Mouse (Mus musculus): ENCODE data around the gene Nfib. TPM values are rescaled to one million over a fixed set of nuclear protein-coding genes. Genes with fewer than 3 reads are reported as not detected.

Gene Nfib
- 38.8 and 39.8 TPM in 2 replicates for polyA plus RNA-seq (2016; fragmentation: Nextera tagmentation; extraction: Ambion mirVana)

- peak within 1 kb of the TSS; percentile 37 for H3K4me2 ChIP-seq (replicated peaks)
These were observed at the start of gene Nfib for GRCm38 (mm10) chr4:82704841-82705794. TSS of gene Nfib (minus strand) at chr4:82705750.

GRCm38 (mm10) chr4:82735764-82736163, 30.2 kb upstream of the Nfib start:
- Histone ChIP-seq H3K9me3 (no peaks in the 10 kb centered on the region), H3K4me2 (replicated peaks) (no peak overlapping the region), H3K9ac (replicated peaks) (no peak overlapping the region), H3K4me1 (no peaks in the 10 kb centered on the region), H3K27me3 (no peaks in the 10 kb centered on the region), H3K4me3 (no peak overlapping the region), H3K27ac (replicated peaks) (no peak overlapping the region), H3K36me3 (no peaks in the 10 kb centered on the region)
- ATAC-seq (ENCODE audit: low FRiP score, low read depth), result no peak
- WGBS, result 77% methylated on average over 5 of the region's 5 CpGs

More at GRCm38 (mm10) chr4:82704841-82705794, at the start of gene Nfib:
- H3K9me3 ChIP-seq, result no peaks in the 10 kb centered on the region
- peaks cover 34% of the 10 kb centered on the region for H3K4me1 ChIP-seq
- H3K9ac ChIP-seq (replicated peaks), result peak within 1 kb of the TSS; percentile 25; the same call in 1 of the 2 replicates
- WGBS, result 39% methylated on average over 23 of the region's 23 CpGs
- peak; percentile 90 for ATAC-seq (ENCODE audit: low FRiP score, low read depth)
- H3K27ac ChIP-seq (replicated peaks), result peak within 1 kb of the TSS; percentile 60
- no peaks in the 10 kb centered on the region for H3K36me3 ChIP-seq
- peak within 1 kb of the TSS; percentile 10; the same call in 1 of the 2 replicates for H3K4me3 ChIP-seq
- H3K27me3 ChIP-seq, result 0 out of 2 replicates have a peak, but pooled peaks cover 3% of the 10 kb centered on the region

DNA sequence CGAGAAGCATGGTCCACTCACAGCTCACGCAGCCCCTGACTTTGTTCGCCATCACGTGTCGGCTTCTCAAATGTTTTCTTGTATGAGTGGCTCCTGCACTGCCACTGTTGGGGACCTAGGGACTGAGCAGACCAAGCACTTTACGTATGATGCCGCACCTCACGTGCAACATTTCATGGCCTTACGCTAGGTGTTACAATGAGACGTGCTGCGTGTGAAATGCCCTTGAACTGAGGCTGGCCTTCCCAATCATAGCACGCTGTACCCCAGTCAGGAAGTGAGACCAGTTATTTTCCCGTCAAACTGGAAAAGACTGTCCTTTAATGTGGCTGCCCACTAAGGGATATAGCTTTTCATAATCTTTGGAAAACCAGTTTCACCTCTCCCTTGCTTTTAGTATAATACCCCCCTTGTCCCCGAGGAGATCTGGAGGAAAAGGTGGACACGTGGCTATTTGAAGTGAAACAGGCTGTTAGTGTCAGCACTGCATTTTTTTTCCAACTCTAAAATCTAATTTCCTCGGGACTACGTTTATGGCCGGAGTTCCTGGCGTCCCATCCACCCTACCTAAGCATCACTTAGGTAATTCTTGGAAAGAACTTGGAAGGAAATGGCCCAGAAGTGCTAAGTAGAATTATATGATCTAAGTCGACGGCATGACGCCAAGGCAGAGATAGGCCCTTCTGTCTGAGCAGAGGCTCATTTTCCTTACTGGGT, 29.4 kb upstream of the Nfib start:
- ATAC-seq (ENCODE audit: low FRiP score, low read depth), result no peak
- 91% methylated on average over 22 of the region's 22 CpGs for WGBS
- H3K36me3 ChIP-seq, result no peaks in the 10 kb centered on the region
- no peak overlapping the region for H3K4me2 ChIP-seq (replicated peaks)
- no peaks in the 10 kb centered on the region for H3K27me3 ChIP-seq
- no peak overlapping the region for H3K9ac ChIP-seq (replicated peaks)
- H3K4me1 ChIP-seq, result peaks cover 6% of the 10 kb centered on the region; the same call in 1 of the 2 replicates
- no peak overlapping the region for H3K27ac ChIP-seq (replicated peaks)
- H3K4me3 ChIP-seq, result no peak overlapping the region
- H3K9me3 ChIP-seq, result no peaks in the 10 kb centered on the region

GRCm38 (mm10) chr4:82734348-82734747, 28.8 kb upstream of the Nfib start:
- 58% methylated on average over 5 of the region's 5 CpGs for WGBS
- Histone ChIP-seq H3K4me2 (replicated peaks) (no peak overlapping the region), H3K27me3 (no peaks in the 10 kb centered on the region), H3K9ac (replicated peaks) (no peak overlapping the region), H3K4me1 (peaks cover 6% of the 10 kb centered on the region; the same call in 1 of the 2 replicates), H3K27ac (replicated peaks) (no peak overlapping the region), H3K4me3 (no peak overlapping the region), H3K36me3 (no peaks in the 10 kb centered on the region), H3K9me3 (no peaks in the 10 kb centered on the region)
- no peak for ATAC-seq (ENCODE audit: low FRiP score, low read depth)

DNA sequence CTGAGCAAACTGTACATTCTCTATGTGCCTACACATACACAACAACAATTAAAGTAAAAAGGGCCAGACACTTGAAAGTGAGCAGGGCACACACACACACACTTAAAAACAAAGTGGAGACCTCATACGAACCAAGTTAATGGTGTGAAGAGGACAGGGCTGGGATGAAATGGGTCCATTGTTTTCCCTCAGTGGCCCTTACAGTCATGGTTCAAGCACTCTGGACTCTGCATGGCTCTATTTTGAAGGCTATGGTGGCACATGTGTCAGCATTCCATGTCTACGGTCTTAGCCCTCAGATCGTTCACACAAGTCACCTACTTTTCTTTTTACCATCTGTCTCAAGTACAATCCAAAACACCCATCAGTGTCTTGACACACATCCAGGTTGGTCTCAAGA, 28.1 kb upstream of the Nfib start:
- Histone ChIP-seq H3K27me3 (no peaks in the 10 kb centered on the region), H3K27ac (replicated peaks) (no peak overlapping the region), H3K9ac (replicated peaks) (no peak overlapping the region), H3K9me3 (no peaks in the 10 kb centered on the region), H3K36me3 (no peaks in the 10 kb centered on the region), H3K4me2 (replicated peaks) (no peak overlapping the region), H3K4me3 (no peak overlapping the region), H3K4me1 (peaks cover 6% of the 10 kb centered on the region; the same call in 1 of the 2 replicates)
- ATAC-seq (ENCODE audit: low FRiP score, low read depth), result no peak
- WGBS, result 90% methylated on average over 3 of the region's 3 CpGs

DNA sequence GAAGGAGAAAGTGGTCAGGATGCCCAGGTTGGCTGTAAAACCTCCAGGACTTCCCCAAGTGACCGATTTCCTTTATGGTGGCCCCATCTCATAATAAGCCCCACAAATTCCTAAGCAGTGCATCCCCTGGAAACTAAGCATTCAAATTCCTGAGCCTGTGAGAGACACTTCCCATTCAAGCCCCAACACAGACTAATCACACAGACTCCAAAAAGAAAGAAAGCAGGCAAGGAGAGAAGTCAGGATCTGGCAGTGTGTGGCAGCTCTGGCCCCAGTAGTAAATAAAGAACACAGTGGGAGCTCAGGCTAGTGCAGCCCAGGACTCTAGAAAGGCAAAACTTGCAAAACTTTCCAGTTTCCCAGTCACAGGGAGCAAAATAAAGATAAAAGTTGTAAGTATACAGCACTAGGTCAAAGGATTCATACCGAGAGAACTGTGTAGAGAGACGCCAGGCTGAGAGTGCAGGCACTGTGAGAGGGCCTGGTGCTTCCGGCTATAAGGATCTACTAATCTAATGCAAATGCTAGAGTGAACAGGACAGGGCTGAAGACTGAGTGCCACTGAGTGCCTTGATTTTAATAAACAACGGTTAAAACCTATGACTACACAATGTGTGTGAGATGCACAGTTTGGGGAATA, 24.8 kb upstream of the Nfib start:
- H3K4me1 ChIP-seq, result peaks cover 6% of the 10 kb centered on the region; the same call in 1 of the 2 replicates
- H3K4me2 ChIP-seq (replicated peaks), result no peak overlapping the region
- peak overlapping the region; percentile 73 for H3K27ac ChIP-seq (replicated peaks)
- H3K4me3 ChIP-seq, result no peak overlapping the region
- H3K36me3 ChIP-seq, result no peaks in the 10 kb centered on the region
- ATAC-seq (ENCODE audit: low FRiP score, low read depth), result peak; percentile 63; the same call in 1 of the 2 replicates
- 18% methylated on average over 5 of the region's 5 CpGs for WGBS
- H3K27me3 ChIP-seq, result no peaks in the 10 kb centered on the region
- no peak overlapping the region; the same call in 1 of the 2 replicates for H3K9ac ChIP-seq (replicated peaks)
- no peaks in the 10 kb centered on the region for H3K9me3 ChIP-seq

GRCm38 (mm10) chr4:82724058-82724457, 18.5 kb upstream of the Nfib start:
- WGBS, result 62% methylated on average over 10 of the region's 10 CpGs
- Histone ChIP-seq H3K36me3 (no peaks in the 10 kb centered on the region), H3K4me3 (no peak overlapping the region), H3K27ac (replicated peaks) (no peak overlapping the region), H3K9ac (replicated peaks) (no peak overlapping the region), H3K9me3 (0 out of 2 replicates have a peak, but pooled peaks cover 5% of the 10 kb centered on the region), H3K27me3 (no peaks in the 10 kb centered on the region), H3K4me2 (replicated peaks) (no peak overlapping the region), H3K4me1 (no peaks in the 10 kb centered on the region)
- no peak for ATAC-seq (ENCODE audit: low FRiP score, low read depth)

DNA sequence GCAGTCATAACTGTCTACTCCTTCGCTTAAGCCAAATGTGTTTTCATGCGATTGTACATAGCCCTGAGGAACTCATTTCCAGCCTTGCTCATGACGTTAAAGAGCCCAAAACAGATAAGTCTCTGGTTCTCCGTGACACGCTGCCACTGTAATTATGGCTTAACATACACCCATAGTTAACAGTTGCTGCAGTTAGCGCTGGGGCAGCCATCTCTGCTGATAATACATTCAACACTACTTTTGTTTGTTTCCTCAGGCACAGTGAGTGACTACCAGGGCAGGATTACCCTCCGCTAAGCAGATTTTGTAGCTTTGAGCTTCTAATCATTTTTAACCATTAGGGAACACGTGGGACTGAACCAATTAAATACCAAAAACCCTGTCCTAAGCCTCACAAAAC, 17.5 kb upstream of the Nfib start:
- WGBS, result 78% methylated on average over 8 of the region's 8 CpGs
- Histone ChIP-seq H3K27ac (replicated peaks) (no peak overlapping the region), H3K9me3 (0 out of 2 replicates have a peak, but pooled peaks cover 6% of the 10 kb centered on the region), H3K9ac (replicated peaks) (no peak overlapping the region), H3K4me3 (no peak overlapping the region), H3K36me3 (no peaks in the 10 kb centered on the region), H3K27me3 (no peaks in the 10 kb centered on the region), H3K4me2 (replicated peaks) (no peak overlapping the region), H3K4me1 (no peaks in the 10 kb centered on the region)
- ATAC-seq (ENCODE audit: low FRiP score, low read depth), result no peak

GRCm38 (mm10) chr4:82715833-82716232, 10.3 kb upstream of the Nfib start:
- no peak for ATAC-seq (ENCODE audit: low FRiP score, low read depth)
- Histone ChIP-seq H3K9ac (replicated peaks) (no peak overlapping the region), H3K9me3 (0 out of 2 replicates have a peak, but pooled peaks cover 6% of the 10 kb centered on the region), H3K36me3 (no peaks in the 10 kb centered on the region), H3K4me2 (replicated peaks) (no peak overlapping the region), H3K27ac (replicated peaks) (no peak overlapping the region), H3K4me1 (no peaks in the 10 kb centered on the region), H3K27me3 (no peaks in the 10 kb centered on the region), H3K4me3 (no peak overlapping the region)
- WGBS, result 80% methylated on average over 2 of the region's 2 CpGs

DNA sequence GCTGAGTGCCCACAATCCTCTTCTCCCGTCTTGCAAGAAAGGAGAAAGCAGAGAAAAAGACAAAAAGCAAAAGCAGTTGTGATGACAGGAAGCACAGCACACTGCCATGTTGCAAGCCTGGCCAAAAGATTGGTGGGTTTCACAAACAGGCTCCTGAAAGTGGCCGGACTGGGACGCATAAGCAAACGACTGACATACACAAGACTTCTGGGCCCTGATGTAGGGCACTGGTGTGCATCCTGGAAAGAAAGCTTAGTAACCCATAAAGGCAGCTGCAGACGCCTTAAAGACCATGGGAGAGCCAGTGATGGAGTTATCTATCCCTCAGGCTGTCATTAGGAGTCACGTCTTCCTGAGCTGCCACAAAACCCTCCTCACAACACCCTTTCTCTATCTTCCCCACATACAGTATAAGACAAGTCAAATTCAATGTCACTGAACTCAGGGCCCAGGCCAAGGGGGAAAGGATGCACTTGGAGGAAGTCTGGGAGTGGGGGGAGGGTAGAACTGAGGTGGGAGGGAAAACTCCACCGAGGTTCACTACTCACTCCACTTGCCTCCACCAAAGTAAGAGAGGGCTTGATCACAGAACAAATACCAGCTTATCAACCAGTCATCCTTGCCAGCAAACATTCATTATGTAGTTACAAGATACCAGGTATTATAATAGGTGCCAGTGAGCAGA, 6.2 kb upstream of the Nfib start:
- Histone ChIP-seq H3K4me3 (no peak overlapping the region), H3K36me3 (no peaks in the 10 kb centered on the region), H3K27ac (replicated peaks) (no peak overlapping the region), H3K27me3 (0 out of 2 replicates have a peak, but pooled peaks cover 2% of the 10 kb centered on the region), H3K9me3 (no peaks in the 10 kb centered on the region), H3K4me2 (replicated peaks) (no peak overlapping the region), H3K4me1 (0 out of 2 replicates have a peak, but pooled peaks cover 6% of the 10 kb centered on the region), H3K9ac (replicated peaks) (no peak overlapping the region)
- WGBS, result 83% methylated on average over 7 of the region's 7 CpGs
- no peak for ATAC-seq (ENCODE audit: low FRiP score, low read depth)

DNA sequence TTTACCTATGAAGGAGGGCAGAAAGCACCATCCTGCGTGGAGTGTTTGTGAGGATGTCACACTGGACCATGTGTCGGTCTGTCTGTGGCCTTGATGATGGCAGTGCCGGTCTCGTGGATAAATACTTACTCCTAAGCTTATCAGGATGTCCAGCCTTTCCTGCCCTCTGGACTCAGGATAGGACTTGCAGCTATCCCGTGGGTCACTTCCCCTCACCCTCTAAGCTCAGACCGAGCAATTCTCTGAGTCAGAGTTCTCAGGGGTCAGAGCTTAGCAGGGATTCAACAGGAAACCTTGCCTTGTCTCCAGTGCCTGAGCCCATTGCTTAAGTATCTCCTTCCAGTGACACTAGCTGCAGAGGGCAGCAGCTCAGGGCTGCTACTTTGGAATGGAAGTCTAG, 4.1 kb upstream of the Nfib start:
- H3K4me3 ChIP-seq, result no peak overlapping the region
- H3K9me3 ChIP-seq, result no peaks in the 10 kb centered on the region
- 74% methylated on average over 6 of the region's 6 CpGs for WGBS
- H3K27ac ChIP-seq (replicated peaks), result 0 out of 2 replicates have a peak overlapping the region, but pooled peaks have one; percentile 25
- no peaks in the 10 kb centered on the region for H3K36me3 ChIP-seq
- no peak for ATAC-seq (ENCODE audit: low FRiP score, low read depth)
- H3K27me3 ChIP-seq, result 0 out of 2 replicates have a peak, but pooled peaks cover 3% of the 10 kb centered on the region
- no peak overlapping the region for H3K4me2 ChIP-seq (replicated peaks)
- H3K9ac ChIP-seq (replicated peaks), result no peak overlapping the region
- H3K4me1 ChIP-seq, result peaks cover 24% of the 10 kb centered on the region

Measured in midbrain, embryonic 12.5 days (tissue).